Mouse (Mus musculus) CH12.LX (cell line): ENCODE measurements at regions not wholly inside any gene's neighbourhood (a gene's known extent, or its start where the extent isn't known, plus 50 kb on each side); places are given as distances from the start of the nearest gene placed in this dataset.

Source experiments
- DNase-seq: peaks from one replicate; pipeline ENCODE4 v3.0.0-alpha.2; 2013; ENCODE audit errors: extremely low read depth
- H3K27ac ChIP-seq: 2 replicates; pipeline ENCODE4 v1.5.1; 2012; ENCODE audit warnings: low read depth, mild to moderate bottlenecking, control low read depth, moderate library complexity; ENCODE audit not compliant: insufficient read depth
- H3K27me3 ChIP-seq: replicated peaks from 2 replicates; pipeline ENCODE3; 2012; ENCODE audit warnings: inconsistent platforms
- H3K36me3 ChIP-seq, 2 experiments: replicated peaks in 1 of 2; 2 replicates each; pipeline versions ENCODE3 to v1.6.1; 2012; ENCODE audit warnings: inconsistent platforms in 1 of 2, low read length in 1 of 2, mild to moderate bottlenecking in 1 of 2, mixed read lengths in 1 of 2, moderate library complexity in 1 of 2; ENCODE audit not compliant: control insufficient read depth in 1 of 2, insufficient read depth in 1 of 2
- H3K4me1 ChIP-seq, 2 experiments: 2 replicates each; pipeline ENCODE4 v1.6.1; 2012; ENCODE audit warnings: inconsistent platforms in 1 of 2, moderate library complexity in 1 of 2; ENCODE audit not compliant: insufficient read depth in 2 of 2, control insufficient read depth in 1 of 2
- H3K4me2 ChIP-seq: 2 replicates; pipeline ENCODE4 v1.6.1; 2012; ENCODE audit warnings: low read depth, mild to moderate bottlenecking, control low read depth; ENCODE audit not compliant: poor library complexity, insufficient read depth, severe bottlenecking
- H3K4me3 ChIP-seq, 3 experiments: fragments of 150-350 bp in 1 of 3; sonication (generic) in 1 of 3; replicated peaks in 1 of 3; 2 replicates each; pipeline versions ENCODE3 to v1.5.1; 2011 to 2012; ENCODE audit warnings: low read depth in 2 of 3, low read length in 2 of 3, mild to moderate bottlenecking in 2 of 3, moderate library complexity in 2 of 3, control low read depth in 1 of 3, improper control_type of control experiment in 1 of 3, inconsistent platforms in 1 of 3, mixed read lengths in 1 of 3; ENCODE audit not compliant: poor library complexity in 1 of 3
- H3K79me2 ChIP-seq: replicated peaks from 2 replicates; pipeline ENCODE4 v1.6.1; 2012; ENCODE audit warnings: mild to moderate bottlenecking, moderate library complexity; ENCODE audit not compliant: control insufficient read depth, poor library complexity, insufficient read depth, severe bottlenecking; ENCODE audit errors: extremely low read depth
- H3K9ac ChIP-seq: 2 replicates; pipeline ENCODE4 v1.6.1; 2012; ENCODE audit warnings: low read depth, mild to moderate bottlenecking, control low read depth, moderate library complexity; ENCODE audit not compliant: insufficient read depth
- H3K9me3 ChIP-seq: replicated peaks from 2 replicates; pipeline ENCODE3; 2012; ENCODE audit warnings: low read length, inconsistent platforms, mixed read lengths
- BHLHE40 ChIP-seq: IDR thresholded peaks from 2 replicates; pipeline ENCODE4 v1.6.1; 2011; ENCODE audit warnings: mild to moderate bottlenecking, low read depth, low read length, improper control_type of control experiment
- CHD1 ChIP-seq: IDR thresholded peaks from 2 replicates; pipeline ENCODE4 v1.6.1; 2012; ENCODE audit warnings: low read depth, low read length, improper control_type of control experiment, inconsistent platforms
- ELF1 ChIP-seq: IDR thresholded peaks from 2 replicates; pipeline ENCODE4 v1.6.1; 2014; ENCODE audit warnings: low read depth, mild to moderate bottlenecking, inconsistent platforms, low read length, improper control_type of control experiment
- ETS1 ChIP-seq: conservative IDR thresholded peaks from 2 replicates; pipeline ENCODE4 v1.6.1; 2012; ENCODE audit warnings: low read depth, mild to moderate bottlenecking, inconsistent platforms, low read length, improper control_type of control experiment, moderate library complexity
- HCFC1 ChIP-seq: IDR thresholded peaks from 2 replicates; pipeline ENCODE4 v1.6.1; 2012; ENCODE audit warnings: low read depth, mild to moderate bottlenecking, inconsistent platforms, low read length, improper control_type of control experiment
- IRF4 ChIP-seq: IDR thresholded peaks from 2 replicates; pipeline ENCODE4 v1.6.1; 2014; ENCODE audit warnings: low read depth, mild to moderate bottlenecking, inconsistent platforms, low read length, improper control_type of control experiment
- JUN ChIP-seq: IDR thresholded peaks from 2 replicates; pipeline ENCODE4 v1.6.1; 2011; ENCODE audit warnings: low read depth, mild to moderate bottlenecking, low read length, improper control_type of control experiment, moderate library complexity; ENCODE audit not compliant: insufficient read depth
- MAX ChIP-seq: IDR thresholded peaks from 2 replicates; pipeline ENCODE4 v1.6.1; 2011; ENCODE audit warnings: low read length, improper control_type of control experiment
- MEF2A ChIP-seq: IDR thresholded peaks from 2 replicates; pipeline ENCODE4 v1.6.1; 2014; ENCODE audit warnings: low read depth, mild to moderate bottlenecking, inconsistent platforms, low read length, improper control_type of control experiment, borderline replicate concordance
- MXI1 ChIP-seq: IDR thresholded peaks from 2 replicates; pipeline ENCODE4 v1.6.1; 2011; ENCODE audit warnings: mild to moderate bottlenecking, low read depth, low read length, improper control_type of control experiment
- POLR2A ChIP-seq: IDR thresholded peaks from 2 replicates; pipeline ENCODE4 v1.6.1; 2011; ENCODE audit warnings: low read depth, mild to moderate bottlenecking, improper control_type of control experiment, low read length
- RAD21 ChIP-seq: IDR thresholded peaks from 2 replicates; pipeline ENCODE4 v1.6.1; 2011; ENCODE audit warnings: low read depth, mild to moderate bottlenecking, low read length, improper control_type of control experiment, moderate library complexity
- SMC3 ChIP-seq: IDR thresholded peaks from 2 replicates; pipeline ENCODE4 v1.6.1; 2011; ENCODE audit warnings: low read depth, low read length, improper control_type of control experiment
- USF2 ChIP-seq: conservative IDR thresholded peaks from 2 replicates; pipeline ENCODE4 v1.6.1; 2011; ENCODE audit warnings: low read depth, low read length, improper control_type of control experiment
- ZKSCAN1 ChIP-seq: IDR thresholded peaks from 2 replicates; pipeline ENCODE4 v1.6.1; 2012; ENCODE audit warnings: low read depth, inconsistent platforms, low read length, improper control_type of control experiment, borderline replicate concordance
- ZMIZ1 ChIP-seq: IDR thresholded peaks from 2 replicates; pipeline ENCODE4 v1.6.1; 2012; ENCODE audit warnings: low read depth, mild to moderate bottlenecking, inconsistent platforms, low read length, improper control_type of control experiment
- ZNF384 ChIP-seq: IDR thresholded peaks from 2 replicates; pipeline ENCODE4 v1.6.1; 2012; ENCODE audit warnings: low read depth, low read length, improper control_type of control experiment, inconsistent platforms
- dilution Hi-C: fragments of 300-500 bp; cut with MboI; formaldehyde crosslinking; loops from 2 replicates; pipeline ENCODE4 v1.14.3; 2020; ENCODE audit warnings: low sequenced_read_pairs; ENCODE audit not compliant: extremely low pct_unique_long_range_greater_than_20kb, extremely low pct_ligation_motif_present
- in situ Hi-C: fragments of 300-500 bp; cut with MboI; formaldehyde crosslinking; loops from 3 replicates; pipeline ENCODE4 v1.14.3; 2019; ENCODE audit warnings: low sequenced_read_pairs, low pct_ligation_motif_present, low pct_unique_long_range_greater_than_20kb, mixed read lengths

- H3K4me2 ChIP-seq, result no peak overlapping the region
- TF ChIP-seq ELF1, result no peak
- no peak for TF ChIP-seq ZNF384
- no peak for TF ChIP-seq ETS1
- TF ChIP-seq HCFC1, result no peak
- no peak for TF ChIP-seq BHLHE40
- TF ChIP-seq USF2, result no peak
- no peak for TF ChIP-seq MAX
- no peak for TF ChIP-seq MEF2A
- no peak for TF ChIP-seq MXI1
- TF ChIP-seq ZMIZ1, result no peak
- TF ChIP-seq SMC3, result no peak
- TF ChIP-seq ZKSCAN1, result no peak
- TF ChIP-seq JUN, result no peak
- no peak for TF ChIP-seq CHD1
- TF ChIP-seq, all 38 proteins: peak for 0
- no peaks in the 10 kb centered on the region for H3K79me2 ChIP-seq
- H3K4me3 ChIP-seq, result no peak overlapping the region
- no peak overlapping the region for H3K27ac ChIP-seq
- H3K4me1 ChIP-seq, result peaks cover 2 to 14% of the 10 kb centered on the region in 2 experiments; a peak in 3 of 4 replicates
- no peak for DNase-seq
- H3K9me3 ChIP-seq, result no peaks in the 10 kb centered on the region
- H3K9ac ChIP-seq, result no peak overlapping the region
- in situ Hi-C loops, result no loop called here
- H3K36me3 ChIP-seq, result no peaks in the 10 kb centered on the region
- H3K27me3 ChIP-seq, result no peaks in the 10 kb centered on the region
- dilution Hi-C loops, result no loop called here
Observed at GRCm38 (mm10) chr13:107588399-107589002, 455.7 kb upstream of the Smim15 start.

GRCm38 (mm10) chr13:107587678-107588077 is 456.6 kb upstream of the Smim15 start:
- no peaks in the 10 kb centered on the region for H3K79me2 ChIP-seq
- H3K4me3 ChIP-seq, result no peak overlapping the region
- DNase-seq, result no peak
- peaks cover 2 to 22% of the 10 kb centered on the region in 2 experiments; a peak in 3 of 4 replicates for H3K4me1 ChIP-seq
- TF ChIP-seq CHD1 (no peak), USF2 (no peak), POLR2A (no peak), RAD21 (no peak), IRF4 (no peak)
- no peaks in the 10 kb centered on the region for H3K27me3 ChIP-seq
- in situ Hi-C loops (no loop called here), dilution Hi-C loops (no loop called here)
- H3K9me3 ChIP-seq, result no peaks in the 10 kb centered on the region
- H3K36me3 ChIP-seq, result no peaks in the 10 kb centered on the region
- no peak overlapping the region for H3K27ac ChIP-seq
- H3K9ac ChIP-seq, result no peak overlapping the region
- H3K4me2 ChIP-seq, result no peak overlapping the region
